Mouse (Mus musculus): ENCODE data around the gene Wipi1. TPM values are rescaled to one million over a fixed set of nuclear protein-coding genes. Genes with fewer than 3 reads are reported as not detected.
"Not testable (repeated sequence)": the region's sequence is repeated elsewhere in the genome, so short reads cannot be mapped to it uniquely, and the experiment has no call there.

The Wipi1 gene
- polyA plus RNA-seq (2015; fragmentation: Nextera tagmentation; extraction: Ambion mirVana) = 44.2 and 46.4 TPM in 2 replicates

DNA sequence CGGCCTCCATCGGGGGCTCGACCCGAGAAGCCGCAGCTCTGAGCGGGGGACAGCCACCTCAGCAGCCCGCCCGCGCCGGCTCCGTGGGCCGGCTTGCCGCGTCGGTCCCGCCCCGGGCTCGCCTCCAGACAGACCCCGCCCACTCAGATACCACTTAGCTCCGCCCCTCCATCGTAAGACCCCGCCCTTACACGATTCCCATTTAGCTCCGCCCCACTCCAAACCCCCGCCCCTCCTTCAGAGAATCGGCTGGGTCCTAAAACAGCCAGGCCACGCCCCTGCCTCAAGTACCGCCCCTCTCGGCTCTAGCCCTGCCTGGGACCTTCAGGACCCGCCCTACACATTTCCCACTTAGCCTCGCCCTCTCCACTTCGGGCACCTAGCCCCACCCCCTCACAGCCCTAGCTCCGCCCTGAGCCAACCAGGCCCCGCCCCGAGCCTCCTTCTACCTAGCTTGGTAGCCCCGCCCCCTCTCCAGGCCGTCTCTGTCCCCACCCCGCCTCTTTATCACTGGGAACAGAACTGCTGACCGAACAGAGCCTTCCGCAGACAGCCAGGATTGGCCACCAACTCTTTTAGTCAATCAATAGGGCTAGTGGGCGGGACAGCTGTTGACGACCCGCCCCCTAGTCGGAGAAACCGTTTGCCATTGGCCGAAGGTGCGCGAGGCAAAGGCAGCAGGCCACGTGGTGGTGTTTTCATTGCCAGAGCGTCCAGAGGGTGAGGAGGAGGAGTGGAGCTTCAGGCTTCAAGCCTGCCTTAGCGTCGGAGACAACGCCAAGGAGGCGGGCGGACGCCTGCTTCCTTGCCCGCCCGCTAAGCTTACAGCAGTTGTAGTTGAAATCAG lies at the start of gene Wipi1:
Gene Wipi1, minus strand, starts transcription at position 665 of the 847 bp plus-strand sequence.
- H3K9me3 ChIP-seq (ENCODE audit: control insufficient read depth, low read length) = no peaks in the 10 kb centered on the region
- peak within 1 kb of the TSS; percentile 73 for H3K4me2 ChIP-seq (ENCODE audit: low read depth, low read length)
- no peaks in the 10 kb centered on the region for H3K36me3 ChIP-seq (ENCODE audit: control insufficient read depth, insufficient read depth, low read length)
- H3K4me3 ChIP-seq (ENCODE audit: low read length) = peak within 1 kb of the TSS; percentile 86
- peak within 1 kb of the TSS; percentile 88 for H3K27ac ChIP-seq (ENCODE audit: low read length)
- H3K27me3 ChIP-seq (ENCODE audit: control insufficient read depth, insufficient read depth, low read depth, low read length) = no peaks in the 10 kb centered on the region
- peak within 1 kb of the TSS; percentile 88 for H3K9ac ChIP-seq (ENCODE audit: low read length)
- peak; percentile 96 for ATAC-seq (ENCODE audit: low read depth)
- under 1% methylated on average over 58 of the region's 58 CpGs for WGBS
- H3K4me1 ChIP-seq (replicated peaks; ENCODE audit: control insufficient read depth, insufficient read depth, low read length) = peaks cover 22% of the 10 kb centered on the region

DNA sequence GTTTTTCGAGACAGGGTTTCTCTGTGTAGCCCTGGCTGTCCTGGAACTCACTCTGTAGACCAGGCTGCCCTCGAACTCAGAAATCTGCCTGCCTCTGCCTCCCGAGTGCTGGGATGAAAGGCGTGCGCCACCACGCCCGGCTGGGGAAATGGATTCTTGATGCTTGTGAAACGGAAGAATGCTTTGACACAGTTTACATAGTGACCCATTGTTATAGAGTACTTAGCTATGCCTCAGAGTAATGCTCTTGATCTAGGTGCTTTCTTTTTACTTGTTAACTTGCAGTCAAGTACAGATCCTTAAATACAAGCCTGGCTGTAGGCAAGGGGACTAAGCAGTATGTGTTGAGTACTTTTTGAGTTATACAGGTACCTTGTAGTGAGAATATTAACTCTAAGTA lies 48.8 kb upstream of the Wipi1 start:
- not testable (repeated sequence) for H3K4me3 ChIP-seq (ENCODE audit: low read length); H3K27ac ChIP-seq (ENCODE audit: low read length); H3K27me3 ChIP-seq (ENCODE audit: control insufficient read depth, insufficient read depth, low read depth, low read length); H3K4me1 ChIP-seq (replicated peaks; ENCODE audit: control insufficient read depth, insufficient read depth, low read length); H3K4me2 ChIP-seq (ENCODE audit: low read depth, low read length); ATAC-seq (ENCODE audit: low read depth); H3K9ac ChIP-seq (ENCODE audit: low read length); H3K9me3 ChIP-seq (ENCODE audit: control insufficient read depth, low read length)
- H3K36me3 ChIP-seq (ENCODE audit: control insufficient read depth, insufficient read depth, low read length) = peaks cover 65% of the 10 kb centered on the region
- 83% methylated on average over 8 of the region's 8 CpGs for WGBS

DNA sequence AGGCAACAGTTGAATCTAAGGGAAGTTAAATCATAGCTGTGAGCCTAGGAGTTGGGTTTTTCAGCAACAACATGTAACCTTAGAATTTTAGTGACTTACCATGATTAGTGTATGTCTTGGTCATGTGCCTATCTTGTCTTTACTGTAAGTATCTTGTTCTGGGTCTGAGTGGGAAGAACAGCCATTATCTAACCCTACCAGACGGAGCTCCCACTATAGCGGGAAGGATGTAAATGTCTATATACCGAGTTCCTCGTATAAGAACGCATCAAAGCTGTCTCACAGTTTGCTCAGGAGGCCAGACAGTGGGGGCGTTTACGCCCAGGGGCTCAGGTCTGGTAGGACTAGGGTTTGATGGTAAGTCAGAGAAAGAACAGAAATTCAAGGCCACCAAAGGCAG lies 44.5 kb upstream of the Wipi1 start:
- WGBS = 79% methylated on average over 7 of the region's 7 CpGs
- Histone ChIP-seq H3K4me2 (ENCODE audit: low read depth, low read length) (no peak overlapping the region), H3K9me3 (ENCODE audit: control insufficient read depth, low read length) (no peaks in the 10 kb centered on the region), H3K4me1 (replicated peaks; ENCODE audit: control insufficient read depth, insufficient read depth, low read length) (peaks cover 12% of the 10 kb centered on the region), H3K27me3 (ENCODE audit: control insufficient read depth, insufficient read depth, low read depth, low read length) (no peaks in the 10 kb centered on the region), H3K27ac (ENCODE audit: low read length) (no peak overlapping the region), H3K36me3 (ENCODE audit: control insufficient read depth, insufficient read depth, low read length) (peaks cover 44% of the 10 kb centered on the region), H3K4me3 (ENCODE audit: low read length) (no peak overlapping the region), H3K9ac (ENCODE audit: low read length) (no peak overlapping the region)
- no peak for ATAC-seq (ENCODE audit: low read depth)

DNA sequence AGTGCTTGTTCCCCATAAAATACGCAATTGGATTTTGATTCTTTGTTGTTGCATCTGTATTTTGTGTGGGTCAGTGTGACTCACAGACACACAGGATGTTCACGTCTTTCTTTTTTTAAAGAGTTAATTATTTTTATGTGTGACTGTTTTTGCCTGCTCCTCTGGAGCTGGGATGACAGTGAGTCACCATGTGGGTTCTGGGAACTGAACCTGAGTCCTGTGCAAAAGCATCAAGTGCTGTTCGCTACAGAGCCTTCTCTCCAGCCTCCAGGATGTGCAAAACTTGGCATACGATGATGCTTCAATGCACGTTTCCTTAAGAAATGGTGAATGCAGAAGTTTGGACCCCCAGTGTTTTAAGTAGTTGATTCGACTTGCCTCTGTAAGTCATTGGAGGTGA lies 42.8 kb upstream of the Wipi1 start:
- ATAC-seq (ENCODE audit: low read depth) = no peak
- no peak overlapping the region for H3K27ac ChIP-seq (ENCODE audit: low read length)
- no peak overlapping the region for H3K4me3 ChIP-seq (ENCODE audit: low read length)
- H3K9ac ChIP-seq (ENCODE audit: low read length) = no peak overlapping the region
- H3K9me3 ChIP-seq (ENCODE audit: control insufficient read depth, low read length) = no peaks in the 10 kb centered on the region
- 82% methylated on average over 6 of the region's 6 CpGs for WGBS
- H3K4me1 ChIP-seq (replicated peaks; ENCODE audit: control insufficient read depth, insufficient read depth, low read length) = peaks cover 17% of the 10 kb centered on the region
- no peaks in the 10 kb centered on the region for H3K27me3 ChIP-seq (ENCODE audit: control insufficient read depth, insufficient read depth, low read depth, low read length)
- H3K36me3 ChIP-seq (ENCODE audit: control insufficient read depth, insufficient read depth, low read length) = peaks cover 30% of the 10 kb centered on the region
- no peak overlapping the region for H3K4me2 ChIP-seq (ENCODE audit: low read depth, low read length)

DNA sequence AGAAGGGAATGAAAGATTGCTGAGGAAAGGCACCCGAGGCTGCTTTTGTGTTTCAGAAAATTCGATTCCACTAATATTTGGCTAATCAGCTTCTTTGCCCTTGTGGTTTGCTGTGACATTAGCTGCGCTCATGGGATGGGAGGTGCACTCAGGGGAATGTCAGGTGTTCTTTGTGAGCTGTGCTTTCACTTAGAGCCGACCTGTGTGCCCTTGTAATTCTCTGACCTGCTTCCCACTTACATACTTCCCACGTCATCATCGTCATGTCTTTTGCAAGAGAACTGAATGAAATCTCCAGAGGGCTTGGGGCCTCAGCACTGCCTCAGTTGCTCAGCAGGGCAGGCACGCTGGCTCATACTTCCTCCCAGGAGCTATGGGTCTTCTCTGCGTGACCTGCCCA lies 41.4 kb upstream of the Wipi1 start:
- Histone ChIP-seq H3K27ac (ENCODE audit: low read length) (no peak overlapping the region), H3K27me3 (ENCODE audit: control insufficient read depth, insufficient read depth, low read depth, low read length) (no peaks in the 10 kb centered on the region), H3K4me1 (replicated peaks; ENCODE audit: control insufficient read depth, insufficient read depth, low read length) (peaks cover 30% of the 10 kb centered on the region), H3K36me3 (ENCODE audit: control insufficient read depth, insufficient read depth, low read length) (peaks cover 26% of the 10 kb centered on the region), H3K4me3 (ENCODE audit: low read length) (no peak overlapping the region), H3K4me2 (ENCODE audit: low read depth, low read length) (0 out of 2 replicates have a peak overlapping the region, but pooled peaks have one; percentile 1), H3K9ac (ENCODE audit: low read length) (no peak overlapping the region), H3K9me3 (ENCODE audit: control insufficient read depth, low read length) (no peaks in the 10 kb centered on the region)
- ATAC-seq (ENCODE audit: low read depth) = no peak
- 59% methylated on average over 8 of the region's 8 CpGs for WGBS

DNA sequence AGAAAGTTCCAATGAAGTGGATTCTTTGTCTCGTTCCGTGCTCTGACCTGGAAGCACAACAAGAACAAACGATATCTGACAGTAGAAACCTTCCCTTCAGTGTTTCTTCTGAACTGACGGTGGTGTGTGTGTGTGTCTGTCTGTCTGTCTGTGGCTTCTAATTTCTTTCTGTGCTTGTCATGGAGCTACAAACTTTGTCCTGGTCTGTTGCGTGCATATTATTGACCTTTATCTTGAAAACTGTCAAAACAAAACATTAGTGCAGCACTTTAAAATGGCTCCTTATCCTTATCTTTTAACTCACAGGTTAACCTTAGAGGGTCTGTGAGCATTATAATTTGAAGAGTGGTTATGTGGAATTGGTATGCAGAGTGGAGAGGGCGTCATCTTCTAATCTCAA lies 40.7 kb upstream of the Wipi1 start:
- H3K4me2 ChIP-seq (ENCODE audit: low read depth, low read length) = peak overlapping the region; percentile 83
- ATAC-seq (ENCODE audit: low read depth) = no peak
- H3K36me3 ChIP-seq (ENCODE audit: control insufficient read depth, insufficient read depth, low read length) = peaks cover 26% of the 10 kb centered on the region
- peaks cover 30% of the 10 kb centered on the region for H3K4me1 ChIP-seq (replicated peaks; ENCODE audit: control insufficient read depth, insufficient read depth, low read length)
- H3K4me3 ChIP-seq (ENCODE audit: low read length) = peak overlapping the region; percentile 94
- H3K27me3 ChIP-seq (ENCODE audit: control insufficient read depth, insufficient read depth, low read depth, low read length) = no peaks in the 10 kb centered on the region
- H3K27ac ChIP-seq (ENCODE audit: low read length) = no peak overlapping the region
- peak overlapping the region; percentile 95 for H3K9ac ChIP-seq (ENCODE audit: low read length)
- WGBS = 23% methylated on average over 6 of the region's 6 CpGs
- H3K9me3 ChIP-seq (ENCODE audit: control insufficient read depth, low read length) = no peaks in the 10 kb centered on the region

DNA sequence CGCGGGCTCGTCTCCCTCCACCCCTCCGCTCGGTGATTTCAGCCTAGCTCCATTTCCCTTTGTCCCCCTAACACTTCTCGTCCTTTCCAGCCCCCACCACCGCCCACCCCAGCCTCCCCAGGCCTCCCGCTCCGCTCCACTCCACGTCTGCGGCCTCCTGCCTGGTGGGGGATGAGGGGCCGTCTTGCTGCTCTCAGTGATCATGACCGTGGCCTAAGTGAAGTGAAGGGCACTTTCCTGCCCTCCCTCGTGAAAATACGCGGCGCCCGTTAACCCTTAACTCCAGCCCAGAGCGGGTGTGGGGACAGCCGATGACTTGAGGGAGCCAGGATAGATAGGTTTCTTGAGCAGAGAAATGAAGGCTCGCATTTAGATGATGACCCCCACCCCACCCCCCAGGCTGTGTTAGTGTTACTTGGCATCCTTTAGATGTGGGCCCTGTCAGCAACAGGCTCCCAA lies 39.8 kb upstream of the Wipi1 start:
- 1% methylated on average over 21 of the region's 21 CpGs for WGBS

DNA sequence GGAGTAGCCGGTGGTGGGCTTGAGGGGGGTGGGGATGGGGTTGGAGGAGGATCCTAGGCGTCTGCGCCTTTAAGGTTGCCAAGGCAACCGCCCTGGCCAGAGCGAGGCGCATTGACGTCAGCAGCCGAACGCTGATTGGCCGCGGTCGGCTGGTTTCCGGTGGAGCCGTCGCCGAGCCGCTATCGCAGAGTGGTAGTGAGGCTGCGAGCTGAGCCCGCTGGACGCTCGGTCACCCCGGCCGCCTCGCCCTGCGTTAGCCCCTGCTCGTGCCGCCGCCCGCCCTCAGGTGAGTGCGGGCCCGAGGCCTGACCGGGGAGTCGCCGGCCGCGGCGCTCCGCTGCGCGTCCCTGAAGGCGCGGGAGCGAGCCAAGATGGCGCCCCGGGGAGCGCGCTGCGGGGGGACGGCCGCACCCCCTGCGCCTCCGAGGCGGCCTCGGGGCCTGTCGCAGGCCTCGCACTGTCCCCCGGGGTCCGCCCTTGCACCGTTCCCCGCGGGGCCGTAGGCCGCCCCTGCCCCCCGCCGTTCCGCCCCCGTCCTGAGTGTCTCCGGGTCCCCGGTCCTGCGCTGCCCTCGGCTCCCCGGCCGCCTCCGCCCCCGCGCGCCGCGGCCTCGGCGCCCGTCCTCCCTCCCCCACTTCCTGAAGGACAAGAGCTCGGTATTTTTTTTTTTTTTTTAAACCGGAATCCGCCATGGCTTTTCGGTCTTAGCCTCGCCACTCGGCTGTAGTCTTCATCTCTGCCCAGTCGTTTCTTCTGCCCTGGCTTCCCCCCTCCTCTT lies 39.2 kb upstream of the Wipi1 start:
- Histone ChIP-seq H3K4me2 (ENCODE audit: low read depth, low read length) (peak overlapping the region; percentile 95), H3K4me3 (ENCODE audit: low read length) (peak overlapping the region; percentile 94), H3K27me3 (ENCODE audit: control insufficient read depth, insufficient read depth, low read depth, low read length) (no peaks in the 10 kb centered on the region), H3K36me3 (ENCODE audit: control insufficient read depth, insufficient read depth, low read length) (peaks cover 15% of the 10 kb centered on the region), H3K27ac (ENCODE audit: low read length) (peak overlapping the region; percentile 96), H3K9ac (ENCODE audit: low read length) (peak overlapping the region; percentile 95), H3K9me3 (ENCODE audit: control insufficient read depth, low read length) (no peaks in the 10 kb centered on the region), H3K4me1 (replicated peaks; ENCODE audit: control insufficient read depth, insufficient read depth, low read length) (peaks cover 30% of the 10 kb centered on the region)
- peak; percentile 96 for ATAC-seq (ENCODE audit: low read depth)
- 1% methylated on average over 75 of the region's 90 CpGs for WGBS

More for the DNA sequence above, 39.8 kb upstream of the Wipi1 start:
- Histone ChIP-seq H3K4me2 (ENCODE audit: low read depth, low read length) (peak overlapping the region; percentile 83), H3K36me3 (ENCODE audit: control insufficient read depth, insufficient read depth, low read length) (peaks cover 19% of the 10 kb centered on the region), H3K27ac (ENCODE audit: low read length) (peak overlapping the region; percentile 96), H3K4me3 (ENCODE audit: low read length) (peak overlapping the region; percentile 94), H3K9me3 (ENCODE audit: control insufficient read depth, low read length) (no peaks in the 10 kb centered on the region), H3K9ac (ENCODE audit: low read length) (peak overlapping the region; percentile 95), H3K4me1 (replicated peaks; ENCODE audit: control insufficient read depth, insufficient read depth, low read length) (peaks cover 30% of the 10 kb centered on the region), H3K27me3 (ENCODE audit: control insufficient read depth, insufficient read depth, low read depth, low read length) (no peaks in the 10 kb centered on the region)
- peak; percentile 11 for ATAC-seq (ENCODE audit: low read depth)

Measured in lung, embryonic 16.5 days (tissue).